Mouse (Mus musculus): ENCODE data around the gene Rsph9.

The Rsph9 gene

GRCm38 (mm10) chr17:46143578-46144423 lies at the start of gene Rsph9:
Gene Rsph9 (minus strand): TSS chr17:46144216.
- DNase-seq, result no peak

- no peak for DNase-seq
Observed at GRCm38 (mm10) chr17:46188829-46189228, 44.8 kb upstream of the Rsph9 start.

GRCm38 (mm10) chr17:46182273-46182672 lies 38.3 kb upstream of the Rsph9 start:
- no peak for DNase-seq

GRCm38 (mm10) chr17:46170538-46170937 lies 26.5 kb upstream of the Rsph9 start:
- DNase-seq, result no peak

- no peak for DNase-seq
Observed at GRCm38 (mm10) chr17:46168768-46169167, 24.8 kb upstream of the Rsph9 start.

GRCm38 (mm10) chr17:46168318-46168717 lies 24.3 kb upstream of the Rsph9 start:
- peak; percentile 27 for DNase-seq

- DNase-seq, result no peak
Observed at GRCm38 (mm10) chr17:46167014-46167413, 23.0 kb upstream of the Rsph9 start.

- no peak for DNase-seq
Observed at GRCm38 (mm10) chr17:46166270-46166669, 22.3 kb upstream of the Rsph9 start.

- peak; percentile 30 for DNase-seq
Observed at GRCm38 (mm10) chr17:46165460-46165859, 21.4 kb upstream of the Rsph9 start.

GRCm38 (mm10) chr17:46164791-46165190 lies 20.8 kb upstream of the Rsph9 start:
- DNase-seq, result peak; percentile 25

GRCm38 (mm10) chr17:46164301-46164700 lies 20.3 kb upstream of the Rsph9 start:
- DNase-seq, result peak; percentile 29

- peak; percentile 55 for DNase-seq
Observed at GRCm38 (mm10) chr17:46162951-46163421, 19.0 kb upstream of the Rsph9 start.

- peak; percentile 54 for DNase-seq
Observed at GRCm38 (mm10) chr17:46162551-46162950, 18.5 kb upstream of the Rsph9 start.

GRCm38 (mm10) chr17:46161710-46162109 lies 17.7 kb upstream of the Rsph9 start:
- peak; percentile 30 for DNase-seq

- no peak for DNase-seq
Observed at GRCm38 (mm10) chr17:46161179-46161578, 17.2 kb upstream of the Rsph9 start.

GRCm38 (mm10) chr17:46160686-46161085 lies 16.7 kb upstream of the Rsph9 start, which contains the start of gene Gtpbp2:
Gene Gtpbp2 (plus strand): TSS chr17:46161032.
- peak; percentile 99 for DNase-seq

- peak; percentile 85 for DNase-seq
Observed at GRCm38 (mm10) chr17:46160090-46160662, 16.2 kb upstream of the Rsph9 start.

- DNase-seq, result peak; percentile 45
Observed at GRCm38 (mm10) chr17:46159236-46159635, 15.2 kb upstream of the Rsph9 start.

- no peak for DNase-seq
Observed at GRCm38 (mm10) chr17:46157131-46157530, 13.1 kb upstream of the Rsph9 start.

- no peak for DNase-seq
Observed at GRCm38 (mm10) chr17:46156680-46157079, 12.7 kb upstream of the Rsph9 start.

- DNase-seq, result no peak
Observed at GRCm38 (mm10) chr17:46154336-46154735, 10.3 kb upstream of the Rsph9 start.

GRCm38 (mm10) chr17:46152847-46153782 lies 9.1 kb upstream of the Rsph9 start, which contains the start of gene Mad2l1bp:
Gene Mad2l1bp (minus strand): TSS chr17:46153553.
- peak; percentile 87 for DNase-seq

GRCm38 (mm10) chr17:46139872-46140271 lies 4.1 kb downstream of the Rsph9 start:
- no peak for DNase-seq
